Mouse (Mus musculus): ENCODE measurements around the gene Fam71d. TPM values are rescaled to one million over a fixed set of nuclear protein-coding genes. Genes with fewer than 3 reads are reported as not detected.

Fam71d gene
- not detected in 2 replicates for polyA plus RNA-seq (2014; fragmentation: Nextera tagmentation; extraction: Ambion mirVana)

DNA sequence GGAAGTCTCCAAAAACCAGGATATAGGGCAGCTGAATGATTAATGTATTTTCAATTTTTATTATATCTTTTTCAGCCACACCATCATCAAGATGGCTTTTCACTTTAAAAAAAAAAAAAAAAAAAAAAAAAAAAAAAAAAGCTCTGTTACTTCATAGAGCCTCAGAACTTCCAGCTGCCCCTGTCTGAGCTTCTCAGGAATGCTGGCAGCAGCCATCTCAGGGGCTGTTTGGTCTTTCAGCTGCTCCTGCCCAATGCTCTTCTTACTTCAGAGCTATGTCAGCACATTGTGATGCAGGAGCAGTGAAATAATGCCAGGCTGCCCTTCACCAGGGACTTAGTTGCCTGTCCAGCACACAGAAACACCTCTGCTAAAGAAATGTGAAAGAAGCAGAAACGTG lies at the start of gene Fam71d:
Gene Fam71d, plus strand, starts transcription at position 211 of the 400 bp plus-strand sequence.
- Histone ChIP-seq H3K9me3 (ENCODE audit: control insufficient read depth, low read length) (no peaks in the 10 kb centered on the region), H3K36me3 (ENCODE audit: control insufficient read depth, insufficient read depth, low read length) (no peaks in the 10 kb centered on the region), H3K4me1 (ENCODE audit: control insufficient read depth, insufficient read depth, low read length) (no peaks in the 10 kb centered on the region), H3K4me2 (ENCODE audit: low read depth, severe bottlenecking) (no peak within 1 kb of the TSS), H3K4me3 (ENCODE audit: low read depth, low read length) (no peak within 1 kb of the TSS), H3K27me3 (ENCODE audit: control insufficient read depth, insufficient read depth, low read length) (no peaks in the 10 kb centered on the region), H3K27ac (replicated peaks; ENCODE audit: low read depth, low read length) (no peak within 1 kb of the TSS), H3K9ac (ENCODE audit: low read length) (no peak within 1 kb of the TSS)
- ATAC-seq (ENCODE audit: insufficient number of reproducible peaks, low FRiP score, low TSS enrichment, low read depth) = no peak
- DNase-seq (ENCODE audit: low spot score) = no peak
- 70% methylated on average over 1 of the region's 1 CpGs for WGBS

DNA sequence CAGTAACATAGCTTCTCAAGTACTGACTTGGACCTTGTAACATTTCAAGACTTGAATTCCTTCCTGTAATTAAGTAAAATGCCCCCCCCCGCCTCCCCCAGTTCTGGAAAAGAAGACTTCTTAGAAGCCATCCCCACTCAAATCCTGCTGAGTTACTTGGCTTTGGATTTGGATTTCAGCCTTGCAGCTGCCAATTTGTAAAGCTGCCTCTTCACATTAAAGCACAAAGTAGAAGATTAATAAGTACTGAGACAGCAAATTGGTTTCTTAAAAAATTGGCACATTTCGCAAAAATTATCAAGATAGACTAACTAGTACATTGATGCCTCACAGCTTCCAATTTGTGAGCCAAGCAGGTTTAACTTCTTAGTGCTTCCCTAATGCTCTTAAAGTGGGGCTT lies 47.6 kb upstream of the Fam71d start:
- no peak for DNase-seq (ENCODE audit: low spot score)
- no peak overlapping the region for H3K9ac ChIP-seq (ENCODE audit: low read length)
- no peak for ATAC-seq (ENCODE audit: insufficient number of reproducible peaks, low FRiP score, low TSS enrichment, low read depth)
- H3K9me3 ChIP-seq (ENCODE audit: control insufficient read depth, low read length) = no peaks in the 10 kb centered on the region
- H3K27ac ChIP-seq (replicated peaks; ENCODE audit: low read depth, low read length) = no peak overlapping the region
- H3K4me3 ChIP-seq (ENCODE audit: low read depth, low read length) = no peak overlapping the region
- WGBS = 77% methylated on average over 2 of the region's 2 CpGs
- H3K27me3 ChIP-seq (ENCODE audit: control insufficient read depth, insufficient read depth, low read length) = no peaks in the 10 kb centered on the region
- no peaks in the 10 kb centered on the region for H3K36me3 ChIP-seq (ENCODE audit: control insufficient read depth, insufficient read depth, low read length)
- H3K4me1 ChIP-seq (ENCODE audit: control insufficient read depth, insufficient read depth, low read length) = no peaks in the 10 kb centered on the region
- no peak overlapping the region for H3K4me2 ChIP-seq (ENCODE audit: low read depth, severe bottlenecking)

DNA sequence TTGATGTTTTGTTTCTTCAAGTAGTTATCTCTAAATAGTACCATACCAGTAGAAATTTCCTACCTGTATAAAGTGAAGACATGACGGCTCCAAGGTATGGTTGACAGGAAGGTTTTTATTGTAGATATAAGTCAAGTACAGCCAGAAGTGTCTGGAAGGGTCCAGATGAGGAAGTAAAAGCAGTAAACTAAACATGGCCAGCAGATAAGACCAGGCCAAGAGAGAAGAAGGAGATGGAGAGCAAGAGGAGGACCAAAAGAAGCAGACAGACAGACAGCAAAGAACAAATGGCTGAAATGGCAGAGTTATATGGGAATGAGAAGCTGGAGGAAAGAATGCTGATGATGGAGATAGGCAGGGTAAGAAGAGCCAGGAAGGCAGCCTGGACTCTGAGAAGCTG lies 46.1 kb upstream of the Fam71d start:
- Histone ChIP-seq H3K4me1 (ENCODE audit: control insufficient read depth, insufficient read depth, low read length) (no peaks in the 10 kb centered on the region), H3K9ac (ENCODE audit: low read length) (no peak overlapping the region), H3K27ac (replicated peaks; ENCODE audit: low read depth, low read length) (no peak overlapping the region), H3K4me3 (ENCODE audit: low read depth, low read length) (no peak overlapping the region), H3K27me3 (ENCODE audit: control insufficient read depth, insufficient read depth, low read length) (no peaks in the 10 kb centered on the region), H3K9me3 (ENCODE audit: control insufficient read depth, low read length) (no peaks in the 10 kb centered on the region), H3K4me2 (ENCODE audit: low read depth, severe bottlenecking) (no peak overlapping the region), H3K36me3 (ENCODE audit: control insufficient read depth, insufficient read depth, low read length) (no peaks in the 10 kb centered on the region)
- 100% methylated on average over 1 of the region's 1 CpGs for WGBS
- DNase-seq (ENCODE audit: low spot score) (no peak), ATAC-seq (ENCODE audit: insufficient number of reproducible peaks, low FRiP score, low TSS enrichment, low read depth) (no peak)

- no peaks in the 10 kb centered on the region for H3K9me3 ChIP-seq (ENCODE audit: control insufficient read depth, low read length)
- H3K4me2 ChIP-seq (ENCODE audit: low read depth, severe bottlenecking) = no peak overlapping the region
- no peaks in the 10 kb centered on the region for H3K36me3 ChIP-seq (ENCODE audit: control insufficient read depth, insufficient read depth, low read length)
- H3K27me3 ChIP-seq (ENCODE audit: control insufficient read depth, insufficient read depth, low read length) = no peaks in the 10 kb centered on the region
- no peaks in the 10 kb centered on the region for H3K4me1 ChIP-seq (ENCODE audit: control insufficient read depth, insufficient read depth, low read length)
- 66% methylated on average over 2 of the region's 2 CpGs for WGBS
- DNase-seq (ENCODE audit: low spot score) = no peak
- no peak overlapping the region for H3K4me3 ChIP-seq (ENCODE audit: low read depth, low read length)
- no peak overlapping the region for H3K27ac ChIP-seq (replicated peaks; ENCODE audit: low read depth, low read length)
- no peak overlapping the region for H3K9ac ChIP-seq (ENCODE audit: low read length)
- no peak for ATAC-seq (ENCODE audit: insufficient number of reproducible peaks, low FRiP score, low TSS enrichment, low read depth)
Measured at GRCm38 (mm10) chr12:78659718-78660304, 31.5 kb upstream of the Fam71d start.

DNA sequence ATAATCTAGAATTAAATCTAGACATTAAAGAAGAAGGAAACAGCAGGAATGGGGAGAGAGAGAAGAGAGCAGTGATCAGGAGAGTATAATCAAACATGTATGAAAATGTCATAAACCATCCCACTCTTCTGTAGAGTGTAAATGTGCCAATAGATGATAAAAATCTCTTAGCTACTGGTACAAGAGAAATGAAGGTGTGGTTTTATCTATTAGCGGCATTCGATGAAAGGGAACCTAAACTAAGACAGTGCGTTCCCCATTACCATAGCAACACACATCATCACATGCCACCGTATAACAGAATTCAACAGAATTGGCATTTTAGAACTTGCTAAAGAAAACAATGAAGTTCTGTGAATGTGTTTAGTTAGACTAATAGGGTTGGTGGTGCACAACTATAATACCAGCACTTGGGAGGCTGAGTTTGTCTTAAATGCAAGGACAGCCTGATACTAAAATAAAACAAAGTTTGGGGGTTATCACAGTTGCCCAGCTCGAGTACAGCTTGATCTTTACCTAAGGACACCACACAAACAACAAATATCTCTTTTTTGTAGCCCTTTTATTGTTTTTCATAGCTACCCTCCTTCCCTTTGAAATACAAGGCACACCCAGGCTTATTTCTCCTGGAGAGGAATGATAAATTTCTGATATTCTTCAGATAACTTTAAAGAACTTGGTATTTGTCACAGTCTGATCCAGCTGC lies 13.1 kb upstream of the Fam71d start:
- ATAC-seq (ENCODE audit: insufficient number of reproducible peaks, low FRiP score, low TSS enrichment, low read depth) = no peak
- no peak for DNase-seq (ENCODE audit: low spot score)
- H3K4me2 ChIP-seq (ENCODE audit: low read depth, severe bottlenecking) = no peak overlapping the region
- no peaks in the 10 kb centered on the region for H3K27me3 ChIP-seq (ENCODE audit: control insufficient read depth, insufficient read depth, low read length)
- no peaks in the 10 kb centered on the region for H3K9me3 ChIP-seq (ENCODE audit: control insufficient read depth, low read length)
- H3K4me3 ChIP-seq (ENCODE audit: low read depth, low read length) = no peak overlapping the region
- H3K36me3 ChIP-seq (ENCODE audit: control insufficient read depth, insufficient read depth, low read length) = no peaks in the 10 kb centered on the region
- no peak overlapping the region for H3K27ac ChIP-seq (replicated peaks; ENCODE audit: low read depth, low read length)
- H3K9ac ChIP-seq (ENCODE audit: low read length) = no peak overlapping the region
- H3K4me1 ChIP-seq (ENCODE audit: control insufficient read depth, insufficient read depth, low read length) = no peaks in the 10 kb centered on the region
- WGBS = 85% methylated on average over 5 of the region's 5 CpGs

- Histone ChIP-seq H3K27me3 (ENCODE audit: control insufficient read depth, insufficient read depth, low read length) (no peaks in the 10 kb centered on the region), H3K36me3 (ENCODE audit: control insufficient read depth, insufficient read depth, low read length) (no peaks in the 10 kb centered on the region), H3K9ac (ENCODE audit: low read length) (no peak overlapping the region), H3K27ac (replicated peaks; ENCODE audit: low read depth, low read length) (no peak overlapping the region), H3K4me2 (ENCODE audit: low read depth, severe bottlenecking) (no peak overlapping the region), H3K9me3 (ENCODE audit: control insufficient read depth, low read length) (no peaks in the 10 kb centered on the region), H3K4me3 (ENCODE audit: low read depth, low read length) (no peak overlapping the region), H3K4me1 (ENCODE audit: control insufficient read depth, insufficient read depth, low read length) (no peaks in the 10 kb centered on the region)
- DNase-seq (ENCODE audit: low spot score) (no peak), ATAC-seq (ENCODE audit: insufficient number of reproducible peaks, low FRiP score, low TSS enrichment, low read depth) (no peak)
- WGBS = 81% methylated on average over 2 of the region's 2 CpGs
Measured at GRCm38 (mm10) chr12:78678807-78679189, 12.5 kb upstream of the Fam71d start.

DNA sequence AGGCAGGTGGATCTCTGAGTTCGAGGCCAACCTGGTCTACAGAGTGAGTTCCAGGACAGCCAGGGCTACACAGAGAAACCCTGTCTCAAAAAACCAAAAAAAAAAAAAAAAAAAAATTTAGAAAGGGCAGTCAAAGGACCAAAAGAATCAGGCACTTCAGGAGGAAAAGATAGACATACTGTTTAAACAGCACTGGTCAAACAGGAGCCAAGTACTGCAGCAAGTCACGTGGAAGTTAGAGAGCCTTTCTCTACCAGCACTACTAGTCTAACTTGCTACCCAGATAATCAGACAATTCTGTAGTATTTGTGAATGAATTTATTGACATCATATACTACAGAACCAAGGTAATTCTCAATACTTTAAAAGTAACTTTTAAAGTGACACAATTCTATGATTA lies 10.3 kb upstream of the Fam71d start:
- Histone ChIP-seq H3K9ac (ENCODE audit: low read length) (no peak overlapping the region), H3K4me1 (ENCODE audit: control insufficient read depth, insufficient read depth, low read length) (no peaks in the 10 kb centered on the region), H3K36me3 (ENCODE audit: control insufficient read depth, insufficient read depth, low read length) (no peaks in the 10 kb centered on the region), H3K4me2 (ENCODE audit: low read depth, severe bottlenecking) (no peak overlapping the region), H3K27me3 (ENCODE audit: control insufficient read depth, insufficient read depth, low read length) (no peaks in the 10 kb centered on the region), H3K4me3 (ENCODE audit: low read depth, low read length) (no peak overlapping the region), H3K27ac (replicated peaks; ENCODE audit: low read depth, low read length) (no peak overlapping the region), H3K9me3 (ENCODE audit: control insufficient read depth, low read length) (no peaks in the 10 kb centered on the region)
- 93% methylated on average over 2 of the region's 2 CpGs for WGBS
- DNase-seq (ENCODE audit: low spot score) (no peak), ATAC-seq (ENCODE audit: insufficient number of reproducible peaks, low FRiP score, low TSS enrichment, low read depth) (no peak)

DNA sequence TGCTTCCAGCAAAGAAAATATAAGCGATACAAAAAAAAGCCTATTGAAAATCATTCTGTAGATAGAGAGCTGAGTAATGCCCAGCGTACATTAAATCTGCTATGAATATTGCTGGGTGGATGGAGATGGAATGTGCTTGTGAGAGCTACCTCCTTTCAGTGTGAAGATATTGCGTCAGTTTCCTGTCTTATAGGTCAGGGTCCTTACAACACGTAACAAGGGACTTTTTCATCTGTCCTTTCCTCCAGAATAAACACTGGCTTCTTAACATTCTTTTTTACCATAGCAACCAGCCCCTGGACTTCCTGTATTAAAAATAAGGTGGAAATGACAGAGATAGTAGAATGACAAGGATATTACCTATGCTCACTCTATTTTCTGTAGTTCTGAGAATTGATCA lies 9.1 kb upstream of the Fam71d start:
- Histone ChIP-seq H3K9me3 (ENCODE audit: control insufficient read depth, low read length) (no peaks in the 10 kb centered on the region), H3K9ac (ENCODE audit: low read length) (no peak overlapping the region), H3K27me3 (ENCODE audit: control insufficient read depth, insufficient read depth, low read length) (no peaks in the 10 kb centered on the region), H3K36me3 (ENCODE audit: control insufficient read depth, insufficient read depth, low read length) (no peaks in the 10 kb centered on the region), H3K4me2 (ENCODE audit: low read depth, severe bottlenecking) (no peak overlapping the region), H3K27ac (replicated peaks; ENCODE audit: low read depth, low read length) (no peak overlapping the region), H3K4me3 (ENCODE audit: low read depth, low read length) (no peak overlapping the region), H3K4me1 (ENCODE audit: control insufficient read depth, insufficient read depth, low read length) (no peaks in the 10 kb centered on the region)
- ATAC-seq (ENCODE audit: insufficient number of reproducible peaks, low FRiP score, low TSS enrichment, low read depth) (no peak), DNase-seq (ENCODE audit: low spot score) (no peak)
- WGBS = 97% methylated on average over 4 of the region's 4 CpGs

All from limb, embryonic 11.5 days (tissue).